Mouse (Mus musculus): Measurements from ENCODE around the gene Cic. TPM values are rescaled to one million over a fixed set of nuclear protein-coding genes. Genes with fewer than 3 reads are reported as not detected.

Cic gene
- polyA plus RNA-seq, 1 experiment from 2014 or later, result 34.9 TPM

DNA sequence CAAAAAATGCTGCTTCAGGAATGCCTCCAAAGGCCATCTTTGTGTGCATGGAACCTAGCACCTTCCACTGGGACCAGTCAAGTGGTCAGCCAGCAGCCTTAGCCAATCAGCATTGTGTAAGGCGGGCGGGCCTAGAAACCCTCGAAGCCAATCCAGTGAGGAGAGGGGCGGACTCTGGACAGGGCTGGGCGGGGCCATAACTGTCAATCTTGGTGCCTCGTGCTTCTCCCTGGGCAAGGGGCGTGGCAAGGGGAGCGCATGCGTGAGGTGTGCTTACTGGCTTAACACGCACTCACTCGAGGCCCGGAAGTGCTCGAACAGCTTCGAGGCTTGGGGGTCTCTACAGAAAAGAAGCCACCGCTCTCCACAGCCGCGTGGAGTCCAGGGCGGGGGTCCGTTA lies 33.6 kb downstream of the Cic start, which contains the start of gene Prr19:
Gene Prr19, plus strand, starts transcription at position 349 of the 400 bp plus-strand sequence.
- Histone ChIP-seq H3K9me3 (no peaks in the 10 kb centered on the region), H3K4me3 (replicated peaks) (no peak within 1 kb of the TSS), H3K9ac (replicated peaks) (no peak within 1 kb of the TSS), H3K27ac (no peak within 1 kb of the TSS), H3K4me2 (no peak within 1 kb of the TSS), H3K36me3 (peaks cover 3% of the 10 kb centered on the region), H3K27me3 (peaks cover 12% of the 10 kb centered on the region), H3K4me1 (replicated peaks) (peaks cover 25% of the 10 kb centered on the region)
- no peak for ATAC-seq (ENCODE audit: insufficient number of reproducible peaks, insufficient read depth, low FRiP score, low TSS enrichment, low read depth)
- WGBS, result 59% methylated on average over 19 of the region's 19 CpGs

DNA sequence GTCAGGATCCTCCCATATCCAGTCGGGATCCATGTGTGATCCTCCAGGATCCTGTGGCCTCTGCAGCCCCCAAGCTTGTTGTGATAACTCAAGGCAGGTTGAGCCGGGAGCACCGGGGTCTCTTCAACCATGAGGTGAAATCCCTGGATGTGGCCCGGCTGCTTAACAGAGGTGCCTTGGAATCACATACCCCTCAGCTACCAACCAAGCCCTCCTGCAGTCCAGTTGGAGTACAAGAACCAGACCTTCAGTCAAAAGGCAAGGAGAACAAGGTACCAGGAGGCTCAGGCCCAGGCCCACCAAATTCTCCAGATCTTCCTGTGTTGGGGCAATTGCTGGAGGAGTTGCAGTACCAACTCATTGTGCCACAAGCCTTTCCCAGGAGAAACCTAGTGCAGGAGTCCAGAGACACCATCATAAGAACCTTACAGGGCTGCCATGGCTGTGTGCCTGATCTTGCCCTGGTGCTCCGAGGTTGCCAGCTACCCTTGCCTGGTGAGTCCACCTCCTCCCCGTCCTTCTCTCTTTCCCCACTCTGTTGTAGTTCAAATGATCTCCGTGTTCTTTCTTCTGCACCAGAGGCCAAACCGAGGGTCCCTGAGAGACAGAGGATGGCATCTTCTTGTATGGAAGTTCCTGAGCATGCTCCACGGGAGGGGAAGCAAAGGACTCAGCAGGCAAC lies 35.6 kb downstream of the Cic start:
- H3K27ac ChIP-seq, result no peak overlapping the region
- H3K27me3 ChIP-seq, result peaks cover 26% of the 10 kb centered on the region
- no peak overlapping the region for H3K9ac ChIP-seq (replicated peaks)
- no peaks in the 10 kb centered on the region for H3K9me3 ChIP-seq
- ATAC-seq (ENCODE audit: insufficient number of reproducible peaks, insufficient read depth, low FRiP score, low TSS enrichment, low read depth), result no peak
- H3K4me2 ChIP-seq, result no peak overlapping the region
- peaks cover 16% of the 10 kb centered on the region for H3K4me1 ChIP-seq (replicated peaks)
- H3K4me3 ChIP-seq (replicated peaks), result no peak overlapping the region
- H3K36me3 ChIP-seq, result no peaks in the 10 kb centered on the region
- WGBS, result 55% methylated on average over 9 of the region's 9 CpGs

DNA sequence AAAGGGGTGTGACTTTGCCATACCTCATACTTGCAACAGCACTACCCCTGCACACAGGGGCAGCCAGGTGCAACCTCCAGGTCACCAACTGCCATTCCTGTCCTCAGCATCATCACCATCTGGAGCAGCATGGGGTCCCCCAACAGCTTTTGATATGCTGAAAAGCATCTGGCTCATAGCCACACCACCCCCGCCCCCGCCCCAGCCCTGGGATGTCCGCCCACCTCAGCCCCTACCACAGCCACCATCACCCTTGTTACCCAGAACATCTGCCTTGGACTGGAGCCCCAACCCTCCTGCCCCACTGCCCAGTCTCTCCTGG lies 36.1 kb downstream of the Cic start:
- 79% methylated on average over 3 of the region's 3 CpGs for WGBS
- Histone ChIP-seq H3K9ac (replicated peaks) (no peak overlapping the region), H3K4me2 (no peak overlapping the region), H3K4me1 (replicated peaks) (peaks cover 11% of the 10 kb centered on the region), H3K27me3 (peaks cover 31% of the 10 kb centered on the region), H3K4me3 (replicated peaks) (no peak overlapping the region), H3K27ac (no peak overlapping the region), H3K9me3 (no peaks in the 10 kb centered on the region), H3K36me3 (no peaks in the 10 kb centered on the region)
- no peak for ATAC-seq (ENCODE audit: insufficient number of reproducible peaks, insufficient read depth, low FRiP score, low TSS enrichment, low read depth)

DNA sequence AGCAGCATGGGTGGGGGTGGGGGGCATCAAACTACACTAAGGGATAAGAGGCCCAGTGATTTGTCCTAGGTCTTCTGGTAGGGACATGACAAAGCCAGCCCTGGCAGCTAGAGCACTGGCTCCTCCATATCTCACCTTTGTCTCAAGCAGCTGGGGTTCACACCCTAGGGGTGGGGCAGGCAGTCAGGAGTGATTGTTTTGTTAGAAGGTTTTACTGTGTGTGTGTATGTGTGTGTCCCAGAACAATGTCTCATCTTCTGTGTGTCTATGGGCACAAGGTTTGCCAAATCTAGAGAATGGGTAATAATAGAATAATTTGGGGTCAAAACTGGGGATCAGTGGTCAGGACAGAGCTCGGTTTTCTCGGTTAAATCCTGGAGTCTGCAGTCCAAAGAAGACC lies 38.0 kb downstream of the Cic start:
- no peak for ATAC-seq (ENCODE audit: insufficient number of reproducible peaks, insufficient read depth, low FRiP score, low TSS enrichment, low read depth)
- Histone ChIP-seq H3K4me3 (replicated peaks) (peak overlapping the region; percentile 51), H3K27me3 (peaks cover 44% of the 10 kb centered on the region), H3K9ac (replicated peaks) (no peak overlapping the region), H3K4me1 (replicated peaks) (peaks cover 10% of the 10 kb centered on the region; the same call in 1 of the 2 replicates), H3K4me2 (peak overlapping the region; percentile 96), H3K9me3 (no peaks in the 10 kb centered on the region), H3K36me3 (no peaks in the 10 kb centered on the region), H3K27ac (no peak overlapping the region)
- WGBS, result 2% methylated on average over 2 of the region's 2 CpGs

DNA sequence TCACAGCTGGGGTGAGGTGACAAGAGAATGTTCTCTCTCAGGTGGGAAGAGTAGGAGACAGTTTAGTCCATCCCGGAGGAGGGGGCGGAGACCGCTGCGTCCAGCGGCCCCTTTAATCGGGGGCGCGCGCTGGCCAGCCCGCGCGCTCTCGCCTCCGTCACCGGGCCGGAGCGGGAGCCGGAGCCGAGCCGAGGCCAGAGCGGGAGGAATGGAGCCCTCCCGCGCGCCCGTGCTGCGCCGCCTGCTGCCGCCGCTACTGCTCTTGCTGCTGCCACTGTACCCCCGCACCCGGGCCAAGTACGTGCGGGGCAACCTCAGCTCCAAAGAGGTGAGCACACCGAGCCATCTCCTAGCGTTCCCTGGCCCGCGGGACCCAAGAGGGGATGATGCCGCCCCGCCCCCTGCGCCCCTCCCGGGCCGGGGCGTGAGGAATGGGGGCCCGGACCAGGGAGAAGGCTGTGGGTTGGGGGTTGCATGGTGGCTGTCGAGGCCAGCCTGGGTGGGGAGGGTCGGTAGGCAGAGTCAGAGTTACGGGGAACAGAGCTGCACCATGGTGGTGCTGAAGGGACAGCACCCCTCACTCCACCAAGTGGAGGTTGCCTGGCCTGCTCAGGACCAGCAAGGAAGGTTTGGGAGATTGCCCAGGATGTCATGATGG lies 38.6 kb downstream of the Cic start, which contains the start of gene Tmem145:
Gene Tmem145, plus strand, starts transcription at position 151 of the 658 bp plus-strand sequence.
- ATAC-seq (ENCODE audit: insufficient number of reproducible peaks, insufficient read depth, low FRiP score, low TSS enrichment, low read depth), result peak; percentile 49
- under 1% methylated on average over 46 of the region's 47 CpGs for WGBS
- no peaks in the 10 kb centered on the region for H3K36me3 ChIP-seq
- peaks cover 10% of the 10 kb centered on the region; the same call in 1 of the 2 replicates for H3K4me1 ChIP-seq (replicated peaks)
- H3K9me3 ChIP-seq, result no peaks in the 10 kb centered on the region
- peaks cover 48% of the 10 kb centered on the region for H3K27me3 ChIP-seq
- no peak within 1 kb of the TSS for H3K27ac ChIP-seq
- H3K9ac ChIP-seq (replicated peaks), result peak within 1 kb of the TSS; percentile 47; the same call in 1 of the 2 replicates
- H3K4me2 ChIP-seq, result peak within 1 kb of the TSS; percentile 96
- H3K4me3 ChIP-seq (replicated peaks), result peak within 1 kb of the TSS; percentile 51

DNA sequence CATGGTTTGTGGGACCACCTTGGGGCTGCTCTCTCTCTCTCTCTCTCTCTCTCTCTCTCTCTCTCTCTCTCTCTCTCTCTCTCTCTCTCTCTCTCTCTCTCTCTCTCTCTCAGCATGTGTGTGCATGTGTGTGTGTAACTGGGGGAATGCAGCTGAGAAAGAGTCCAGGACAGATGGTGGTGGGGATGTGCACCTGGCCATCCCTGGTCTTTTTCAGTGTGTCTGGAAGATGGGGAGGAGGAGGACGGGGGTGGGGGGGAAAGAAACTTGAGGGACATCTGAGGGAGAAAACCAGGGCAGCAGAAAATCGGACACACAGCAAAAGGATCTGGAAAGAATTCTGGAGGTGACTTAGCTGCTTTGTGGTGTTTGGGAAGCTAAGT lies 39.1 kb downstream of the Cic start:
- Histone ChIP-seq H3K27me3 (peaks cover 53% of the 10 kb centered on the region), H3K4me3 (replicated peaks) (peak overlapping the region; percentile 51; the same call in 1 of the 2 replicates), H3K9ac (replicated peaks) (no peak overlapping the region), H3K36me3 (no peaks in the 10 kb centered on the region), H3K9me3 (no peaks in the 10 kb centered on the region), H3K4me2 (peak overlapping the region; percentile 96), H3K27ac (no peak overlapping the region), H3K4me1 (replicated peaks) (peaks cover 10% of the 10 kb centered on the region; the same call in 1 of the 2 replicates)
- no peak for ATAC-seq (ENCODE audit: insufficient number of reproducible peaks, insufficient read depth, low FRiP score, low TSS enrichment, low read depth)
- 32% methylated on average over 2 of the region's 2 CpGs for WGBS

DNA sequence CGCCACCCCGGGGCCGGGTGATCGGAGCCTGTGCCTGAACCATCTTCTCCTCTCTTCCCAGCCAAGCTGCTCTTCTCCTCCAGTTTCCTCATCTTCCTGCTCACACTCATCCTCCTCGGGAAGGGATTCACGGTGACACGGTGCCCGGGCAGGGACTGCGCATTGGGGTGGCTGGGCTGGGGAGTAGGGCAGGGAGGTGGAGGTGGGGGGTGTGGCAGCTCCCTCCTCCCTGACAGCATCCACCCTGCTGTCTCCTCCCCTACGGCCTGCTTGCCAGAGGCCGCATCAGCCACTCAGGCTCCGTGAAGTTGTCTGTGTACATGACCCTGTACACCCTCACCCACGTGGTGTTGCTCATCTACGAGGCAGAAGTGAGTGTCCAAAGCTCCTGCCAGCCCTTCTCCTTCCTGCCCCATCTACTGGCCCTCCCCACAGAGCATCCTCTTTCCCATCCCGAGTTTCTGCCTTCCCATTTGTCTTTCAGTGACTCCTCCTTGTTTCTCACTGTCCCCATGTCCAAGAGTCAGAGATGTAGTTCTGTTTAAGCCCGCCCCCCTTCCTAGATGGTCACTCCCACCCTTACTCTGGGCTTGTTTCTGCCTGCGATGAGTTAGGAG lies 41.3 kb downstream of the Cic start:
- H3K27me3 ChIP-seq, result peaks cover 74% of the 10 kb centered on the region
- H3K4me3 ChIP-seq (replicated peaks), result no peak overlapping the region
- H3K27ac ChIP-seq, result no peak overlapping the region
- no peaks in the 10 kb centered on the region for H3K9me3 ChIP-seq
- H3K4me1 ChIP-seq (replicated peaks), result peaks cover 10% of the 10 kb centered on the region; the same call in 1 of the 2 replicates
- no peak for ATAC-seq (ENCODE audit: insufficient number of reproducible peaks, insufficient read depth, low FRiP score, low TSS enrichment, low read depth)
- H3K9ac ChIP-seq (replicated peaks), result no peak overlapping the region
- no peaks in the 10 kb centered on the region for H3K36me3 ChIP-seq
- 57% methylated on average over 17 of the region's 17 CpGs for WGBS
- no peak overlapping the region for H3K4me2 ChIP-seq

DNA sequence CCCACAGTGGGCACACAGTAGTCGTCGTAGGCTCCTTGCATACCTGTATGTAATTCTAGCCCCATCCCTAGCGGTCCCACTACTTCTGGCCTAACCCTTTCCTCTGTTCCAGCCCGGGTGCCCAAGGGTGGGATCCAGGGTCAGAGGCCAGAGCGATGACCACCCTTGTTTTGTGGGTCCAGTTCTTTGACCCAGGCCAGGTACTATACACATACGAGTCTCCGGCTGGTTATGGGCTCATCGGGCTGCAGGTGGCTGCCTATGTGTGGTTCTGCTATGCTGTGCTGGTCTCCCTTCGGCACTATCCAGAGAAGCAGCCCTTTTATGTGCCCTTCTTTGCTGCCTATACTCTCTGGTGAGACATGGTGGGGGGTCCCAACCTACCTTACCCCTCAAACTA lies 41.9 kb downstream of the Cic start:
- H3K9me3 ChIP-seq, result no peaks in the 10 kb centered on the region
- H3K27ac ChIP-seq, result no peak overlapping the region
- H3K4me1 ChIP-seq (replicated peaks), result peaks cover 10% of the 10 kb centered on the region; the same call in 1 of the 2 replicates
- peaks cover 78% of the 10 kb centered on the region for H3K27me3 ChIP-seq
- H3K36me3 ChIP-seq, result no peaks in the 10 kb centered on the region
- no peak overlapping the region for H3K4me3 ChIP-seq (replicated peaks)
- 90% methylated on average over 9 of the region's 9 CpGs for WGBS
- no peak for ATAC-seq (ENCODE audit: insufficient number of reproducible peaks, insufficient read depth, low FRiP score, low TSS enrichment, low read depth)
- H3K9ac ChIP-seq (replicated peaks), result no peak overlapping the region
- no peak overlapping the region for H3K4me2 ChIP-seq

DNA sequence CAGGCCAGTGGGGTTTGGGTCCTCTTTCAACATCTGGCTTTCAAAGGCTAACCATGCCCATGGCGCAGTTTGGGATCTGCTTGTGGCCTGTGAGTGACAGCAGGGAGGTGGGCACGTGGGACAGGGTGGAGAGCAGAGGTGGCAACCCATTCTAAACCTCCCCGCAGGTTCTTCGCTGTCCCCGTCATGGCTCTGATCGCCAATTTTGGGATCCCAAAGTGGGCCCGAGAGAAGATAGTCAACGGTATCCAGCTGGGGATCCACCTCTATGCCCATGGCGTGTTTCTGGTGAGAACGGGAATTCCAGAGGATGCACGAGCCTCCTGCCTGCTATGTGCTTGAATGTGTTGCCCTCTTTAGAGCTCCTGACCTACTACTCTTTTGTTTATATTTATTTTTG lies 43.7 kb downstream of the Cic start:
- ATAC-seq (ENCODE audit: insufficient number of reproducible peaks, insufficient read depth, low FRiP score, low TSS enrichment, low read depth), result no peak
- Histone ChIP-seq H3K4me1 (replicated peaks) (peaks cover 16% of the 10 kb centered on the region), H3K9ac (replicated peaks) (no peak overlapping the region), H3K27ac (no peak overlapping the region), H3K9me3 (no peaks in the 10 kb centered on the region), H3K4me3 (replicated peaks) (no peak overlapping the region), H3K27me3 (peaks cover 84% of the 10 kb centered on the region), H3K4me2 (no peak overlapping the region), H3K36me3 (no peaks in the 10 kb centered on the region)
- 85% methylated on average over 11 of the region's 11 CpGs for WGBS

DNA sequence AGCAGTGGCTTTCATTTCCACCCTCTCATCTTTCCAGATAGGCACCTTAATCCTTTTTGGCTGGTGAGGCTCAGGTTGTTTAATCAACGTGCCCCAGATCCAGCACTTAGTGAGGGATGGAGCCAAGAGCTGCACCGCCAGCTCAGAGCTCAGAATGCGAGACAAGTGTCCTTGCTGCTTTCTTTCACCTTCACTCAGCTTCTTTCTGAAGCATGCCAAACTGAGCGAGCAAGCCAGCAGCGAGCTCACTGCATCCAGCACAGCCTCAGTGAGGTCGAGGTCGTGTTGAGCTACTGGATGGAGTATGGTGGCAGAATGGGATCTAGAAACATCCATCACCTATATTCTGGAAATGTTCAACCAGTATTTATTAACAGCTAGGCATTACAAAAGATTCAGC lies 45.8 kb downstream of the Cic start:
- ATAC-seq (ENCODE audit: insufficient number of reproducible peaks, insufficient read depth, low FRiP score, low TSS enrichment, low read depth), result no peak
- H3K4me3 ChIP-seq (replicated peaks), result no peak overlapping the region
- no peaks in the 10 kb centered on the region for H3K9me3 ChIP-seq
- peaks cover 70% of the 10 kb centered on the region for H3K27me3 ChIP-seq
- no peak overlapping the region for H3K4me2 ChIP-seq
- H3K9ac ChIP-seq (replicated peaks), result no peak overlapping the region
- no peak overlapping the region for H3K27ac ChIP-seq
- H3K36me3 ChIP-seq, result no peaks in the 10 kb centered on the region
- 43% methylated on average over 7 of the region's 7 CpGs for WGBS
- peaks cover 23% of the 10 kb centered on the region for H3K4me1 ChIP-seq (replicated peaks)

DNA sequence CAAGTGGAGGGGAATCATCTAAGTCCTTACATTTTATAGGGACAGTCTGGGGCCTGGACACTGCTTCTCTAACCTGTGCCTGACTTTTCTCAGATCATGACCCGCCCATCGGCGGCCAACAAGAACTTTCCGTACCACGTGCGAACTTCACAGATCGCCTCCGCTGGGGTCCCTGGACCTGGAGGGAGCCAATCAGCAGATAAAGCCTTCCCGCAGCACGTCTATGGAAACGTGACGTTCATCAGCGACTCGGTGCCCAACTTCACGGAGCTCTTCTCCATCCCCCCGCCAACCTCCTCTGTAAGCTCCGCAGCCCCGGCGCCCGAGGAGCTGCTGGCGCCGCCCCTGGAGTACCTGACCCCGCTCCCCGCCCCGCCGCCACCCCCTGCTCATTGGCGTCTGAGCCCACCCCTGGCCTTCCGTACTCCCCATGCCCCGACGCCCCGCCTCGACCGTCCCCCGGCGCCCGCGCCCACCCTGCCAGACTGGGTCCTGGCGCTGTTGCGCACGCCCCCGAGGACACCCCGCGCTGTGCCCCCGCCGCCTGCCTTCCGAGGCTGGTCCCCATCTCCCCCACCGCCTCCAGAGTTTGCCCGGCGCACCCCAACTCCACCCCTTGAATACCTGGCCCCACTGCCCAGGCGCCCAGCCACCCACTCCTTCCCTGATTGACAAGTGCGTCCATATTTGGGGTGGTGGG lies 47.3 kb downstream of the Cic start:
- no peaks in the 10 kb centered on the region for H3K36me3 ChIP-seq
- WGBS, result 2% methylated on average over 51 of the region's 51 CpGs
- H3K9me3 ChIP-seq, result no peaks in the 10 kb centered on the region
- H3K9ac ChIP-seq (replicated peaks), result peak overlapping the region; percentile 53
- H3K4me2 ChIP-seq, result peak overlapping the region; percentile 81
- H3K4me3 ChIP-seq (replicated peaks), result peak overlapping the region; percentile 49
- H3K27me3 ChIP-seq, result peaks cover 55% of the 10 kb centered on the region
- H3K4me1 ChIP-seq (replicated peaks), result peaks cover 23% of the 10 kb centered on the region
- H3K27ac ChIP-seq, result no peak overlapping the region
- no peak for ATAC-seq (ENCODE audit: insufficient number of reproducible peaks, insufficient read depth, low FRiP score, low TSS enrichment, low read depth)
